Comparison of ENCODE assay signal across 8 mouse cellular contexts in the genomic region with DNA sequence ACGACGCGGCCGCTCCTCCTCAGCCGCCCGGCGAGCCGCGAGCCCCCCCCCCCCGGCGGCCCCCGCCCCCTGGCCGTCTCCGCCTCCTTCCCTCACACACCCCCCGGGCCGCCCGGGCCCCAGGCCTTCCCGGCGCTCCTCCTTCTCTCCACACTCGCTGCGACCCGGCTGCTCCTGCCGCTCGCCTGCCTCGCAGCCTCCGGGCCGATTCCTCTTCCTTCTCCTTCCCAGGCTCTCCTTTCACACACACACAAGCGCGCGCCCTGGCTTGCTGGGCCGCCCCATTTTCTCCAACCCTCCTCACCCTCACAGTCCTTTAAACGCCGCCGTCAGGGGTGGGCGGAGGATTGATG. TPM values are rescaled to one million over a fixed set of nuclear protein-coding genes. Genes with fewer than 3 reads are reported as not detected.
DNase-seq lines count a peak whose midpoint lies in the region; ATAC-seq lines count a peak whose summit lies in the region.

No protein-coding gene starts in this region.

- intact Hi-C loops in gastrocnemius, postnatal 14 days (cut with DNase I; ENCODE audit: low total_unique reads): loop anchor here (5.0 kb wide), 2 partner anchors 46 to 119 kb away; no protein-coding TSS in a partner anchor

- ATAC-seq in heart, embryonic 12.5 days (ENCODE audit: insufficient number of reproducible peaks, low FRiP score): peak; percentile 86
- ATAC-seq in liver, embryonic 13.5 days (ENCODE audit: low read depth): peak; percentile 78
- peak; percentile 20; the same call in 1 of the 2 replicates for ATAC-seq in neutrophil, adult 5-6 weeks (ENCODE audit: extremely low read depth, insufficient number of reproducible peaks, low FRiP score, poor library complexity, severe bottlenecking)

- H3K9me3 ChIP-seq in heart, embryonic 12.5 days (replicated peaks): no peaks in the 10 kb centered on the region
- H3K9me3 ChIP-seq in liver, embryonic 13.5 days (replicated peaks): no peaks in the 10 kb centered on the region

- WGBS in heart, embryonic 12.5 days: 0% methylated on average over 12 of the region's 35 CpGs
- 0% methylated on average over 12 of the region's 35 CpGs for WGBS in liver, embryonic 13.5 days (ENCODE audit: insufficient replicate concordance)

- DNase-seq in gastrocnemius, postnatal 4 days (ENCODE audit: low spot score in 2 of 2): peak; percentile 79 to 84
- DNase-seq in gastrocnemius, postnatal 14 days: no peak
- peak; percentile 71 for DNase-seq in 3T3-L1 (ENCODE audit: low read depth, low spot score)
- peak; percentile 83 for DNase-seq in brain, adult 2 months (ENCODE audit: low read depth, low spot score)
- peak; percentile 48 for DNase-seq in liver, embryonic 13.5 days
- DNase-seq in layer of hippocampus, adult 9-11 months: no peak

- peak overlapping the region; percentile 99 for H3K27ac ChIP-seq in heart, embryonic 12.5 days (ENCODE audit: poor library complexity, severe bottlenecking)
- H3K27ac ChIP-seq in liver, embryonic 13.5 days: peak overlapping the region; percentile 80

- H3K4me3 ChIP-seq in heart, embryonic 12.5 days: peak overlapping the region; percentile 95
- peak overlapping the region; percentile 75 for H3K4me3 ChIP-seq in liver, embryonic 13.5 days (replicated peaks)

- H3K4me1 ChIP-seq in heart, embryonic 12.5 days (replicated peaks): peaks cover 15% of the 10 kb centered on the region
- H3K4me1 ChIP-seq in liver, embryonic 13.5 days (replicated peaks): peaks cover 38% of the 10 kb centered on the region

- peak overlapping the region; percentile 89 for H3K9ac ChIP-seq in heart, embryonic 12.5 days
- H3K9ac ChIP-seq in liver, embryonic 13.5 days: peak overlapping the region; percentile 84

- H3K4me2 ChIP-seq in heart, embryonic 12.5 days: peak overlapping the region; percentile 87
- peak overlapping the region; percentile 93 for H3K4me2 ChIP-seq in liver, embryonic 13.5 days

- no peaks in the 10 kb centered on the region for H3K27me3 ChIP-seq in heart, embryonic 12.5 days (replicated peaks)
- no peaks in the 10 kb centered on the region for H3K27me3 ChIP-seq in liver, embryonic 13.5 days

- H3K36me3 ChIP-seq in heart, embryonic 12.5 days: peaks cover 20% of the 10 kb centered on the region
- peaks cover 11% of the 10 kb centered on the region for H3K36me3 ChIP-seq in liver, embryonic 13.5 days

RNA-seq across cellular contexts. Expression of a gene that starts 16.0 kb away (rescaled TPM):
- total RNA-seq in gastrocnemius, postnatal 4 days (2021): 10 to 100 TPM; 22.6 to 25.7 TPM
- 1 to 10 TPM; 8.8 to 9.3 TPM for total RNA-seq in gastrocnemius, postnatal 14 days (2021)
- 18.4 and 18.7 TPM in 2 replicates for polyA plus RNA-seq in heart, embryonic 12.5 days (2016; fragmentation: Nextera tagmentation; extraction: Ambion mirVana)
- polyA plus RNA-seq in liver, embryonic 13.5 days (2015; fragmentation: Nextera tagmentation; extraction: Ambion mirVana): 4.2 and 6.8 TPM in 2 replicates
- total RNA-seq in neutrophil, adult 5-6 weeks (2017): 457 and 522 TPM in 2 replicates

Comparison
In these comparisons a context has a peak if more than half of its experiments do, and no peak if none do; other contexts are left out.
1. DNase-seq: peak in gastrocnemius, postnatal 4 days (2 of 2), 3T3-L1 (single experiment), brain, adult 2 months (single experiment) and liver, embryonic 13.5 days (single experiment); none in gastrocnemius, postnatal 14 days (single experiment) and layer of hippocampus, adult 9-11 months (single experiment).
2. ATAC-seq: peak in every context shown above with its lines; median percentile 86 in heart, embryonic 12.5 days; 78 in liver, embryonic 13.5 days; 20 in neutrophil, adult 5-6 weeks.
3. RNA of a gene that starts 16.0 kb away (total RNA-seq): 457 to 522 TPM in neutrophil, adult 5-6 weeks; 22.6 to 25.7 TPM in gastrocnemius, postnatal 4 days and 8.8 to 9.3 TPM in gastrocnemius, postnatal 14 days; every median in the first group is over 10 times any median in the second.